Mouse (Mus musculus) CD4-positive naive resting alpha-beta T cell, adult 76 days (primary cell): ENCODE measurements around the gene Drg1. TPM values are rescaled to one million over a fixed set of nuclear protein-coding genes. Genes with fewer than 3 reads are reported as not detected.

Source experiments
- total RNA-seq: library from RNA; stranded (reverse); gene quantifications from one replicate; pipeline ENCODE4 v1.2.4, GENCODE M21; 2023

The Drg1 gene
- total RNA-seq = 56.1 TPM

GRCm38 (mm10) chr11:3266079-3266685 lies at the start of gene Drg1:
TSS of gene Drg1 (minus strand) at chr11:3266415.

GRCm38 (mm10) chr11:3288521-3289301 lies 22.5 kb upstream of the Drg1 start, which contains the start of gene Patz1:
TSS of gene Patz1 (plus strand) at chr11:3288874.

GRCm38 (mm10) chr11:3202231-3202701 lies 63.9 kb downstream of the Drg1 start, which contains the start of gene Eif4enif1:
TSS of gene Eif4enif1 (plus strand) at chr11:3202392.

GRCm38 (mm10) chr11:3193363-3193762 lies 72.9 kb downstream of the Drg1 start, which contains the start of gene Sfi1:
TSS of gene Sfi1 (minus strand) at chr11:3193463.

Other genes with a start within 250 kb of the Drg1 start
- gene Sfi1, start 73.0 kb downstream of the Drg1 start, total RNA-seq = 94.6 TPM
- 67.6 TPM for gene Eif4enif1, start 64.0 kb downstream of the Drg1 start, total RNA-seq
- gene Patz1, start 22.5 kb upstream of the Drg1 start, total RNA-seq = 86.1 TPM
- 378 TPM for gene Pik3ip1, start 64.0 kb upstream of the Drg1 start, total RNA-seq
- gene Limk2, start 142.8 kb upstream of the Drg1 start, total RNA-seq = 87.4 TPM
- 26.8 TPM for gene Rnf185, start 185.9 kb upstream of the Drg1 start, total RNA-seq
- gene Pla2g3, start 221.9 kb upstream of the Drg1 start, total RNA-seq = not detected
- not detected for gene Inpp5j, start 238.4 kb upstream of the Drg1 start, total RNA-seq
- 1.2 TPM for gene Selenom, start 248.3 kb upstream of the Drg1 start, total RNA-seq